Mouse (Mus musculus) thymus, adult 2 months (tissue): ENCODE measurements around the gene Gng8. TPM values are rescaled to one million over a fixed set of nuclear protein-coding genes. Genes with fewer than 3 reads are reported as not detected.

Experiments
- DNase-seq: peaks from one replicate; pipeline ENCODE4 v3.0.0; 2021
- H3K27ac ChIP-seq: fragments of 200-500 bp; 2 replicates; pipeline ENCODE4 v1.5.1; 2012; ENCODE audit warnings: low read length, control low read depth; ENCODE audit not compliant: control insufficient read depth, insufficient read depth
- H3K27me3 ChIP-seq: fragments of 200-500 bp; 2 replicates; pipeline ENCODE4 v1.6.1; 2012; ENCODE audit warnings: mild to moderate bottlenecking, low read length, moderate library complexity, mixed read lengths; ENCODE audit not compliant: control insufficient read depth, insufficient read depth
- H3K36me3 ChIP-seq: fragments of 200-500 bp; 2 replicates; pipeline ENCODE4 v1.6.1; 2012; ENCODE audit warnings: mild to moderate bottlenecking, low read length, moderate library complexity; ENCODE audit not compliant: control insufficient read depth, insufficient read depth
- H3K4me1 ChIP-seq: fragments of 200-500 bp; replicated peaks from 2 replicates; pipeline ENCODE4 v1.6.1; 2012; ENCODE audit warnings: low read length; ENCODE audit not compliant: control insufficient read depth, insufficient read depth
- H3K4me3 ChIP-seq: fragments of 200-500 bp; 2 replicates; pipeline ENCODE4 v1.5.1; 2012; ENCODE audit warnings: mild to moderate bottlenecking, low read length, control low read depth, moderate library complexity; ENCODE audit not compliant: control insufficient read depth, insufficient read depth
- CTCF ChIP-seq: fragments of 200-500 bp; IDR thresholded peaks from 2 replicates; pipeline ENCODE4 v1.5.1; 2012; ENCODE audit warnings: mild to moderate bottlenecking, control low read depth, low read length, moderate library complexity, borderline replicate concordance; ENCODE audit not compliant: control insufficient read depth, poor library complexity, insufficient read depth; ENCODE audit errors: extremely low read depth
- POLR2A ChIP-seq: fragments of 200-500 bp; IDR thresholded peaks from 2 replicates; pipeline ENCODE4 v1.6.1; 2012; ENCODE audit warnings: mild to moderate bottlenecking, low read length, control low read depth, moderate library complexity; ENCODE audit not compliant: control insufficient read depth, poor library complexity, insufficient read depth; ENCODE audit errors: extremely low read depth
- WGBS: fragments of 180-500 bp; shearing (Covaris S2); methylation state at CpG from one replicate; pipeline ENCODE4 v1.1.7; 2018; 5-methylcytosine and 5-hydroxymethylcytosine counted together
- polyA plus RNA-seq: library from polyadenylated mRNA; depleted of rRNA; stranded (reverse); fragments of >200 nt; gene quantifications from 2 replicates; pipeline ENCODE4 v1.2.3, GENCODE M21; 2012

The Gng8 gene
- polyA plus RNA-seq, 1 experiment, result 1.7 TPM

DNA sequence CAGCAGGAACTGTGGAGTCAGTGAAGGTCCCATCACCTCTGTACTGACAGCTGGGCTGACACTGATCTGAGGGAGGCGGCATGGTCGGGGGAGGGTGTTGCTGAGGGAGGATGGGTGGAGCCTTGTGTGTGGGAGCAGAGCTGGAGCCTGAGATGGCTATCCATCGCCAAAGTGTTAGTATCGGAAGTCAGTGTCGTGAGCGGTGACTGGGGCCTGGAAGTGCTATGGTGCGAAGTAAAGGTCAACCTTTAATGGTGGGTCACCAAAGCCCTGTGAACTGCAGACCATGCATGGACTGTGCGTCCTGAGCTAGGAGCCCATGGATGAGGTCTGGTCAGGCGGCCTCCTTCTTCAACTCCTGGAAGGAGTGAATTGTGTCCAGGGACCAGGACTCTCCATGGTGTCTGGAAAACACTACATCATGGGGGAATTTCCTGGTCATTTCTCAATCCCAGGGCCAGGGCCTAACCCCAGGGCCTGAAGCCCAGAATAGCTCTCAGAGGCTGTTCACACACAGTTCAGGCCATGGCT is 14.0 kb downstream of the Gng8 start:
- DNase-seq, result no peak
- no peaks in the 10 kb centered on the region for H3K27me3 ChIP-seq
- peaks cover 35% of the 10 kb centered on the region for H3K4me1 ChIP-seq
- H3K27ac ChIP-seq, result peak overlapping the region; percentile 32; the same call in 1 of the 2 replicates
- H3K36me3 ChIP-seq, result no peaks in the 10 kb centered on the region
- TF ChIP-seq CTCF (no peak), POLR2A (no peak)
- WGBS, result 72% methylated on average over 9 of the region's 9 CpGs
- no peak overlapping the region for H3K4me3 ChIP-seq

DNA sequence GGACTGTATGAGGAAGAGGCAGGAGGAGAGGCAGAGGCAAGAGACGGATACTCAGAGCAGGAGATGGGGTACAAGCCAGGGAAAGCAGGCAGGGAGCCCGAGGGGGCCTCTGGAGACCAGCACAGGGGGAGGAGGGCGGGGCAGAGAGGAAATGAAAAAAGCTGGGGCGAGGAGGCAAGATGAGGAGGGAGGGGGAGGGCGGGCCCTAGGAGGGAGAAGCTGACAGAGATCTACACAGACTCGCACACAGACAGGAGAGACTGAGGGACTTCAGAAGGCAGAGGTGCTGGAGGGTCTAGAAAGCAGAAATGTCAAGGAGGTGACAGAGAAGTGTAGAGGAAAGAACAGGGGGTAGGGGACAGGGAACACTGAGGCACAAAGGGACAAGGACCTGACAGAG is 14.7 kb downstream of the Gng8 start, which contains the start of gene Ptgir:
TSS of gene Ptgir (plus strand) at position 210 of the 400 bp plus-strand sequence.
- H3K4me3 ChIP-seq, result no peak within 1 kb of the TSS
- H3K4me1 ChIP-seq, result peaks cover 35% of the 10 kb centered on the region
- peak within 1 kb of the TSS; percentile 32; the same call in 1 of the 2 replicates for H3K27ac ChIP-seq
- 8% methylated on average over 6 of the region's 6 CpGs for WGBS
- DNase-seq, result peak; percentile 63
- H3K27me3 ChIP-seq, result no peaks in the 10 kb centered on the region
- H3K36me3 ChIP-seq, result no peaks in the 10 kb centered on the region
- TF ChIP-seq CTCF (no peak), POLR2A (no peak)

DNA sequence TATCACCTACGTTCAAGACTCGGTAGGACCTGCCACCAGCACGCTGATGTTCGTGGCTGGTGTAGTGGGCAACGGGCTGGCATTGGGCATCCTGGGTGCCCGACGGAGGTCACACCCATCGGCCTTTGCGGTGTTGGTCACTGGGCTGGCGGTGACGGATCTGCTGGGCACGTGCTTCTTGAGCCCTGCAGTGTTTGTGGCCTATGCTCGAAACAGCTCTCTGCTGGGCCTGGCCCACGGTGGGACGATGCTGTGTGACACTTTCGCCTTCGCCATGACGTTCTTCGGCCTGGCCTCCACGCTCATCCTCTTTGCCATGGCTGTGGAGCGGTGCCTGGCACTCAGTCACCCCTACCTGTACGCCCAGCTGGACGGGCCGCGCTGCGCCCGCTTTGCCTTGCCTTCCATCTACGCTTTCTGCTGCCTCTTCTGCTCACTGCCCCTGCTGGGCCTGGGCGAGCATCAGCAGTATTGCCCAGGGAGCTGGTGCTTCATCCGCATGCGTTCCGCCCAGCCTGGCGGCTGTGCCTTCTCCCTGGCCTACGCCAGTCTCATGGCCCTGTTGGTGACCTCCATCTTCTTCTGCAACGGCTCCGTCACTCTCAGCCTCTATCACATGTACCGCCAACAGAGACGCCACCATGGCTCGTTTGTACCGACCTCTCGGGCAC is 15.4 kb downstream of the Gng8 start:
- TF ChIP-seq POLR2A (no peak), CTCF (no peak)
- no peaks in the 10 kb centered on the region for H3K36me3 ChIP-seq
- H3K4me3 ChIP-seq, result no peak overlapping the region; the same call in 1 of the 2 replicates
- no peaks in the 10 kb centered on the region for H3K27me3 ChIP-seq
- no peak for DNase-seq
- 95% methylated on average over 41 of the region's 41 CpGs for WGBS
- H3K27ac ChIP-seq, result no peak overlapping the region
- peaks cover 35% of the 10 kb centered on the region for H3K4me1 ChIP-seq

DNA sequence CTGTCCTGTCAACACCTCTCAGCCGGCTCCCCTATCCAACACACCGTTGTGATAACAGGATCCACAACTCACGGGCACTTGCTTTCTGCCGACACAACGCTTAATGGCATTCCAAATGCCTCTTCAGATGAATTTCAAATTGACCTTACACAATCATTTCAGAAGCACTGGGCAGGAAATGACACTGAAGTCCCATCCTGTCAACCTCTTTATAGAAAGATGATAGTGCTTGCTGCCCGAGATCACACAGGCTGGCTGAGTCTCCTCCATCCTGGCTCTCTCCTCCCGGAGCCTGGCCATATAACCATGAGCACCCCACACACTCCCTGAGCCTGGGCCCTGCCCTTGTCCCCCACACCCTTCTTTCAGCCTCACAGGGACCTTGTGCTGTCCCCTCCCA is 16.3 kb downstream of the Gng8 start:
- no peak for TF ChIP-seq CTCF
- no peak for TF ChIP-seq POLR2A
- no peak overlapping the region for H3K4me3 ChIP-seq
- 62% methylated on average over 7 of the region's 7 CpGs for WGBS
- H3K36me3 ChIP-seq, result no peaks in the 10 kb centered on the region
- H3K4me1 ChIP-seq, result peaks cover 35% of the 10 kb centered on the region
- no peak for DNase-seq
- no peaks in the 10 kb centered on the region for H3K27me3 ChIP-seq
- H3K27ac ChIP-seq, result no peak overlapping the region

DNA sequence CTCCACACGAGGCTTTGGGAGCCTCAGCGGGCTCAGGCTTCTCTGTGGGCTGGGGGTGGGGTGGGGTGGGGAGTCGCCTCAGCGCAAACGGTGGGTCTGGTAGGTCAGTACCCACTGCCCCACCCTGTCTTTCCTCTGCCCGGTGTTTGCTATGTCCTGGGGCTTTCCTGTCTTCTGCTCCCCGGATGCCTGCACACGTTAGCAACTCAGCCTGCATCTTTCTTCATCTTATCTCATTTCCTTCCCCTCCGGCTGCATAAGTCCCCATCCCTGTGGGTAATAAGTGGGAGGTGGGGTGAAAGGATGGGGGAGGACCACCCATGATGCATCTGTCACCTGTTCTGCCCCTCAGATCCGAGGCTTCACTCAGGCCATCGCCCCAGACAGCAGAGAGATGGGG is 16.8 kb downstream of the Gng8 start:
- WGBS, result 4% methylated on average over 11 of the region's 11 CpGs
- Histone ChIP-seq H3K4me1 (peaks cover 35% of the 10 kb centered on the region), H3K27me3 (no peaks in the 10 kb centered on the region), H3K4me3 (peak overlapping the region; percentile 19; the same call in 1 of the 2 replicates), H3K27ac (no peak overlapping the region), H3K36me3 (no peaks in the 10 kb centered on the region)
- TF ChIP-seq CTCF (no peak), POLR2A (no peak)
- DNase-seq, result no peak

DNA sequence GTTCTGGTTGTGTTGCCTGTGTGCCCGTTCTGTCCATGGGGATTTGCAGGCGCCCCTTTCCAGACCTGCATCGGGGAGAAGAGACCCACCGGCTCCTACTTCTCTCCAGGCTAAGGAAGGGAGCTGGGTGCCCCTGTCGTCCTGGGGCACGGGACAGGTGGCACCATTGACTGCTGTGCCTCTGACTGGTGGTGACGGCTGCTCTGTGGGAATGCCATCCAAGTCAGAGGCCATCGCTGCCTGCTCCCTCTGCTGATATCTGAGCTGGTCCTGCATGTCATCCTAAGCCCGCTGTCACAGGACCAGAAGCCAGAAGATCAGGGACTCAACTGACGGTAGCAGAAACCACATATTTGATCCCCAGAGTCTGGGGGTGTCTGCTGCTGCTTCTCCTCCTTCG is 17.3 kb downstream of the Gng8 start:
- 0 out of 2 replicates have a peak overlapping the region, but pooled peaks have one; percentile 19 for H3K4me3 ChIP-seq
- H3K27me3 ChIP-seq, result no peaks in the 10 kb centered on the region
- WGBS, result 47% methylated on average over 11 of the region's 11 CpGs
- DNase-seq, result no peak
- TF ChIP-seq POLR2A, result no peak
- no peaks in the 10 kb centered on the region for H3K36me3 ChIP-seq
- no peak overlapping the region for H3K27ac ChIP-seq
- H3K4me1 ChIP-seq, result peaks cover 35% of the 10 kb centered on the region
